Mouse (Mus musculus): ENCODE results near the gene Wdr61. TPM values are rescaled to one million over a fixed set of nuclear protein-coding genes. Genes with fewer than 3 reads are reported as not detected.

The Wdr61 gene
- polyA plus RNA-seq, 1 experiment from 2014 or later = 103 TPM

- 74% methylated on average over 13 of the region's 13 CpGs for WGBS
- Histone ChIP-seq H3K9ac (ENCODE audit: low read length) (no peak overlapping the region), H3K4me3 (ENCODE audit: control insufficient read depth in 1 of 2, insufficient read depth in 1 of 2, low read depth in 1 of 2, low read length in 2 of 2) (no peak overlapping the region), H3K27ac (replicated peaks in 1 of 2; ENCODE audit: control insufficient read depth in 1 of 2, insufficient read depth in 1 of 2, low read depth in 2 of 2, low read length in 2 of 2) (no peak overlapping the region), H3K4me1 (ENCODE audit: control insufficient read depth in 2 of 2, insufficient read depth in 2 of 2, low read length in 2 of 2) (no peaks in the 10 kb centered on the region), H3K4me2 (ENCODE audit: low read length) (no peak overlapping the region), H3K36me3 (ENCODE audit: control insufficient read depth, insufficient read depth, low read length) (no peaks in the 10 kb centered on the region), H3K27me3 (ENCODE audit: control insufficient read depth, insufficient read depth, low read length) (no peaks in the 10 kb centered on the region), H3K9me3 (ENCODE audit: control insufficient read depth, low read length) (no peaks in the 10 kb centered on the region)
- ATAC-seq (ENCODE audit: insufficient number of reproducible peaks, insufficient read depth, low FRiP score, low read depth) = no peak
These were observed 11.5 kb upstream of the Wdr61 start for GRCm38 (mm10) chr9:54745740-54746370.

- Histone ChIP-seq H3K9ac (ENCODE audit: low read length) (no peak overlapping the region), H3K27me3 (ENCODE audit: control insufficient read depth, insufficient read depth, low read length) (no peaks in the 10 kb centered on the region), H3K4me3 (ENCODE audit: control insufficient read depth in 1 of 2, insufficient read depth in 1 of 2, low read depth in 1 of 2, low read length in 2 of 2) (no peak overlapping the region), H3K4me1 (ENCODE audit: control insufficient read depth in 2 of 2, insufficient read depth in 2 of 2, low read length in 2 of 2) (no peaks in the 10 kb centered on the region), H3K36me3 (ENCODE audit: control insufficient read depth, insufficient read depth, low read length) (no peaks in the 10 kb centered on the region), H3K4me2 (ENCODE audit: low read length) (no peak overlapping the region), H3K9me3 (ENCODE audit: control insufficient read depth, low read length) (no peaks in the 10 kb centered on the region), H3K27ac (replicated peaks in 1 of 2; ENCODE audit: control insufficient read depth in 1 of 2, insufficient read depth in 1 of 2, low read depth in 2 of 2, low read length in 2 of 2) (no peak overlapping the region)
- WGBS = 62% methylated on average over 4 of the region's 4 CpGs
- no peak for ATAC-seq (ENCODE audit: insufficient number of reproducible peaks, insufficient read depth, low FRiP score, low read depth)
These were observed 9.6 kb upstream of the Wdr61 start for GRCm38 (mm10) chr9:54743891-54744290.

DNA sequence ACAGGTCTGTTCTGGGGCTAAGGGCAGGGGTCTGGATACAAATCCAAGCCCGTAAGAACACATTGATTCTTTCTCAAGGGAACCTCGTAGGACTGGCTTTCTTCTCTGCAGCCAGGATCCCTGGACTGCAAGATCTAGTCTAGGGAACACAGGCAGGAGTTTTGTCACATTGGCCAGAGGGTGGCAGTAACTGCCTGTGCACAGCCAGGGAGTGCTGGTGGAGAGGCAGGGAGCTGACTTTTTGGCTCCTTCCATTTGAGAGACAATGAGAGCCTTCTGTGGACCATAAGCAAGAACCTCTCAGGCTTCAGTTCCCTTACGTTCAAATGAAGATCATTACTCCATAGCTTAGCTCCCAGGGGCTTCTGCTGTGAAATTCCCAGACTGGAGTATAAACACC, 4.1 kb upstream of the Wdr61 start:
- no peak for ATAC-seq (ENCODE audit: insufficient number of reproducible peaks, insufficient read depth, low FRiP score, low read depth)
- Histone ChIP-seq H3K4me3 (ENCODE audit: control insufficient read depth in 1 of 2, insufficient read depth in 1 of 2, low read depth in 1 of 2, low read length in 2 of 2) (no peak overlapping the region), H3K9me3 (ENCODE audit: control insufficient read depth, low read length) (no peaks in the 10 kb centered on the region), H3K36me3 (ENCODE audit: control insufficient read depth, insufficient read depth, low read length) (no peaks in the 10 kb centered on the region), H3K27me3 (ENCODE audit: control insufficient read depth, insufficient read depth, low read length) (no peaks in the 10 kb centered on the region), H3K4me2 (ENCODE audit: low read length) (no peak overlapping the region), H3K9ac (ENCODE audit: low read length) (no peak overlapping the region), H3K4me1 (ENCODE audit: control insufficient read depth in 2 of 2, insufficient read depth in 2 of 2, low read length in 2 of 2) (peaks cover 0 to 5% of the 10 kb centered on the region in 2 experiments; a peak in 2 of 4 replicates), H3K27ac (replicated peaks in 1 of 2; ENCODE audit: control insufficient read depth in 1 of 2, insufficient read depth in 1 of 2, low read depth in 2 of 2, low read length in 2 of 2) (no peak overlapping the region)
- 37% methylated on average over 3 of the region's 3 CpGs for WGBS

- Histone ChIP-seq H3K4me3 (ENCODE audit: control insufficient read depth in 1 of 2, insufficient read depth in 1 of 2, low read depth in 1 of 2, low read length in 2 of 2) (no peak overlapping the region; a peak in 1 of 4 replicates), H3K9ac (ENCODE audit: low read length) (no peak overlapping the region), H3K9me3 (ENCODE audit: control insufficient read depth, low read length) (no peaks in the 10 kb centered on the region), H3K4me2 (ENCODE audit: low read length) (peak overlapping the region; percentile 41), H3K36me3 (ENCODE audit: control insufficient read depth, insufficient read depth, low read length) (0 out of 2 replicates have a peak, but pooled peaks cover under 1% of the 10 kb centered on the region), H3K4me1 (ENCODE audit: control insufficient read depth in 2 of 2, insufficient read depth in 2 of 2, low read length in 2 of 2) (peaks cover 0 to 8% of the 10 kb centered on the region in 2 experiments; a peak in 2 of 4 replicates), H3K27ac (replicated peaks in 1 of 2; ENCODE audit: control insufficient read depth in 1 of 2, insufficient read depth in 1 of 2, low read depth in 2 of 2, low read length in 2 of 2) (no peak overlapping the region), H3K27me3 (ENCODE audit: control insufficient read depth, insufficient read depth, low read length) (no peaks in the 10 kb centered on the region)
- 6% methylated on average over 9 of the region's 9 CpGs for WGBS
- ATAC-seq (ENCODE audit: insufficient number of reproducible peaks, insufficient read depth, low FRiP score, low read depth) = no peak
These were observed 2.0 kb upstream of the Wdr61 start for GRCm38 (mm10) chr9:54736284-54736701.

DNA sequence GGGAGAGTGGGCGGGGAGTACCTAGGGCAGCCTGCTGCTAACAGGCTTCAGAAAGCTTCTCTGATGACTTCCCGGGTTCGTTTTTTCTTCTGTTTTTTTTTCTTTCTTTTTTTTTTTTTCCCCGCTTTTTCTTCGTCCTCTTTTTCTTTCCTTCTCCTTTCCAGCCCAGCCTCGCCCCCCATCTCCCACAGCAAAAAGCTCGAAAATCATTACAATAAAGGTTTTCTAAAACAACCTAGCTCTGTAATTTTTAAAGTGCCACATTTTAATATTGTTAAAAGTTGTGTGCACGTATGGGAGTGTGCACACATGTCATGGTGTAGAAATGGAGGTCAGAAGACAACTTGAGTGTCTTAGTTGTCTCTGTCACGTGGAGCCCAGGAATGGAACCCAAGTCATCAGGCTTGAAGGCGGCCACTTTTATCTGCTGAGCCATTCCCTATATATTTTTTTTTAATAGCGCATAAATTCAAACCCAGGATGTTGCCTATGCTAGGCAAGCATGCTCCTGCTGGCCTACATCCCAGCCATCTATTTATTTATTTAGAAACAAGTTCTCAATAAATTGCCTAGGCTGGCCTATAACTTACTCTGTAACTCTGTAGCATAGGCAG, 427 bp upstream of the Wdr61 start:
- Histone ChIP-seq H3K9me3 (ENCODE audit: control insufficient read depth, low read length) (no peaks in the 10 kb centered on the region), H3K27ac (replicated peaks in 1 of 2; ENCODE audit: control insufficient read depth in 1 of 2, insufficient read depth in 1 of 2, low read depth in 2 of 2, low read length in 2 of 2) (0 out of 4 replicates have a peak overlapping the region, but pooled peaks of 1 of the 2 experiments have one; percentile 11), H3K27me3 (ENCODE audit: control insufficient read depth, insufficient read depth, low read length) (no peaks in the 10 kb centered on the region), H3K4me3 (ENCODE audit: control insufficient read depth in 1 of 2, insufficient read depth in 1 of 2, low read depth in 1 of 2, low read length in 2 of 2) (peak overlapping the region; percentile 73 to 94), H3K36me3 (ENCODE audit: control insufficient read depth, insufficient read depth, low read length) (peaks cover 13% of the 10 kb centered on the region), H3K4me1 (ENCODE audit: control insufficient read depth in 2 of 2, insufficient read depth in 2 of 2, low read length in 2 of 2) (peaks cover 0 to 8% of the 10 kb centered on the region in 2 experiments; a peak in 2 of 4 replicates), H3K9ac (ENCODE audit: low read length) (peak overlapping the region; percentile 95), H3K4me2 (ENCODE audit: low read length) (peak overlapping the region; percentile 89)
- WGBS = 20% methylated on average over 10 of the region's 11 CpGs
- ATAC-seq (ENCODE audit: insufficient number of reproducible peaks, insufficient read depth, low FRiP score, low read depth) = no peak

- Histone ChIP-seq H3K4me1 (ENCODE audit: control insufficient read depth in 2 of 2, insufficient read depth in 2 of 2, low read length in 2 of 2) (peaks cover 0 to 8% of the 10 kb centered on the region in 2 experiments; a peak in 2 of 4 replicates), H3K9me3 (ENCODE audit: control insufficient read depth, low read length) (no peaks in the 10 kb centered on the region), H3K4me2 (ENCODE audit: low read length) (no peak overlapping the region), H3K27ac (replicated peaks in 1 of 2; ENCODE audit: control insufficient read depth in 1 of 2, insufficient read depth in 1 of 2, low read depth in 2 of 2, low read length in 2 of 2) (no peak overlapping the region), H3K27me3 (ENCODE audit: control insufficient read depth, insufficient read depth, low read length) (no peaks in the 10 kb centered on the region), H3K36me3 (ENCODE audit: control insufficient read depth, insufficient read depth, low read length) (peaks cover 39% of the 10 kb centered on the region), H3K4me3 (ENCODE audit: control insufficient read depth in 1 of 2, insufficient read depth in 1 of 2, low read depth in 1 of 2, low read length in 2 of 2) (no peak overlapping the region), H3K9ac (ENCODE audit: low read length) (no peak overlapping the region)
- no peak for ATAC-seq (ENCODE audit: insufficient number of reproducible peaks, insufficient read depth, low FRiP score, low read depth)
- WGBS = 99% methylated on average over 2 of the region's 2 CpGs
These were observed 2.2 kb downstream of the Wdr61 start for GRCm38 (mm10) chr9:54732122-54732521.

GRCm38 (mm10) chr9:54726315-54726714, 8.0 kb downstream of the Wdr61 start:
- Histone ChIP-seq H3K4me3 (ENCODE audit: control insufficient read depth in 1 of 2, insufficient read depth in 1 of 2, low read depth in 1 of 2, low read length in 2 of 2) (no peak overlapping the region), H3K9me3 (ENCODE audit: control insufficient read depth, low read length) (no peaks in the 10 kb centered on the region), H3K4me2 (ENCODE audit: low read length) (no peak overlapping the region), H3K27me3 (ENCODE audit: control insufficient read depth, insufficient read depth, low read length) (no peaks in the 10 kb centered on the region), H3K9ac (ENCODE audit: low read length) (no peak overlapping the region), H3K36me3 (ENCODE audit: control insufficient read depth, insufficient read depth, low read length) (peaks cover 96% of the 10 kb centered on the region), H3K4me1 (ENCODE audit: control insufficient read depth in 2 of 2, insufficient read depth in 2 of 2, low read length in 2 of 2) (no peaks in the 10 kb centered on the region), H3K27ac (replicated peaks in 1 of 2; ENCODE audit: control insufficient read depth in 1 of 2, insufficient read depth in 1 of 2, low read depth in 2 of 2, low read length in 2 of 2) (no peak overlapping the region)
- no peak for ATAC-seq (ENCODE audit: insufficient number of reproducible peaks, insufficient read depth, low FRiP score, low read depth)
- WGBS = 80% methylated on average over 5 of the region's 5 CpGs

Measured in heart, embryonic 14.5 days (tissue).